Mouse (Mus musculus): ENCODE measurements at regions not wholly inside any gene's neighbourhood (a gene's known extent, or its start where the extent isn't known, plus 50 kb on each side); places are given as distances from the start of the nearest gene placed in this dataset.

DNA sequence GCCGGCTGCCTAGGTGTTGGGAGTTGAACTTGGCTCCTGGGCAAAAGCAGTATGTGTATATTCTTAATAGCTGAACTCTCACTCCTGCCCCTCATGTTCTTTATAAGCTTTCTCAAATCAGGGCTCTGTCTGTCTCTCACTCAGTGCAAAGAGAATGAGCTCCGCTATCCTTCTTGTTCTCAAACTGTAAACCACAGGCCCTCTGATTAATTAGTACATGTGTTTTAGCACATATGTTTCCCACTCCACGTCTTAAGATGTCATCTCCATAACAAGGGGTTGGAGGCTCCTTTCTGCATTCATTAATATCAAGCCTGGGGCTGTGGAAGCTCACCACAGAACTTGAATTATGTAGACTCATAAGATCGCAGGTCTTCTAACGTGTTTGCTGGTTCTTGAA, 104.7 kb downstream of the Nsun3 start:
- no peak for DNase-seq

GRCm38 (mm10) chr16:62676815-62677214, 109.8 kb downstream of the Nsun3 start:
- DNase-seq: no peak

DNA sequence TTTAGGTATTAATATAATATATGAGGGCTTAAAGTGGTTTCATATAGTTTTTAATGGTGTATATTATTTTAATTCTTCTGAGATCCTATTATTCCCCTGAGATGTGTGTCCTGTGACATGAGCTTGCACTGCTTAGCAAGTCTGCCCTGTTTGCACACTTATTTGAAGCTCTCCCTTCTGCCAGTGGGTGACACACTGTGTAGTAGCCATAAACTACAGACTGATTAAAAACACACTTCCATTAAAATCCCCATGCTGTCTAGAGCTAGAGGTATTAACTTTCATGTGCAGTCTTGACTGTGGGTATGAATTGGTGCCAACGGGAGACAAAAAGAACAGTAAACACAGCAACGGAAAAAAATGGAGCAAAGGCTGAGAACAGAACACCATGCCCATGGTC, 129.2 kb downstream of the Nsun3 start:
- DNase-seq: no peak

GRCm38 (mm10) chr16:62654436-62654835, 132.2 kb downstream of the Nsun3 start:
- no peak for DNase-seq

- no peak for DNase-seq
Observed at GRCm38 (mm10) chr16:62653817-62654216, 132.8 kb downstream of the Nsun3 start.

- no peak for DNase-seq
Observed at GRCm38 (mm10) chr16:62652769-62653465, 133.7 kb downstream of the Nsun3 start.

GRCm38 (mm10) chr16:62650856-62651255, 135.8 kb downstream of the Nsun3 start:
- no peak for DNase-seq

GRCm38 (mm10) chr16:62648326-62648725, 138.3 kb downstream of the Nsun3 start:
- no peak for DNase-seq

- no peak for DNase-seq
Observed at GRCm38 (mm10) chr16:62646113-62646512, 140.5 kb downstream of the Nsun3 start.

GRCm38 (mm10) chr16:62642859-62643403, 143.7 kb downstream of the Nsun3 start:
- no peak for DNase-seq

GRCm38 (mm10) chr16:62623938-62624337, 162.7 kb downstream of the Nsun3 start:
- DNase-seq: no peak

- no peak for DNase-seq
Observed at GRCm38 (mm10) chr16:62610873-62611272, 175.7 kb downstream of the Nsun3 start.

DNA sequence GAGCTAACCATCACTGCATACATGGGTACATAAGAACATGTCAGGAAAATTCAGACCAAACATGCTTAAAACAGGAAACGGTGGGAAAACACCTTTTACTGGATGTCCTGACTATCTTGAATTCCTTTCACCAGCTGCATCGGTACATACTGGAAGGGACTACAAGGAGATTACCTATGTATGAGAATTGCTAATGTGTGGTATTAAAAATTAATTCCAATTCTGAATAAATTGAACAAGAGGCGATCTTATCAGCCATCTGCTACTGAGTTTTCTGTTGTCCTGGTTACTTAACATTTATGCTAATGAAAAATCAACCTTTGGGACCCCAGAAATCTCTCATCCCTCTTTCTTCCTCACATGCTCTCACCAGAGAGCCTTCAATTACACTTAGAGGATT, 178.0 kb downstream of the Nsun3 start:
- no peak for DNase-seq

- DNase-seq: no peak
Observed at GRCm38 (mm10) chr16:62605920-62606319, 180.7 kb downstream of the Nsun3 start.

DNA sequence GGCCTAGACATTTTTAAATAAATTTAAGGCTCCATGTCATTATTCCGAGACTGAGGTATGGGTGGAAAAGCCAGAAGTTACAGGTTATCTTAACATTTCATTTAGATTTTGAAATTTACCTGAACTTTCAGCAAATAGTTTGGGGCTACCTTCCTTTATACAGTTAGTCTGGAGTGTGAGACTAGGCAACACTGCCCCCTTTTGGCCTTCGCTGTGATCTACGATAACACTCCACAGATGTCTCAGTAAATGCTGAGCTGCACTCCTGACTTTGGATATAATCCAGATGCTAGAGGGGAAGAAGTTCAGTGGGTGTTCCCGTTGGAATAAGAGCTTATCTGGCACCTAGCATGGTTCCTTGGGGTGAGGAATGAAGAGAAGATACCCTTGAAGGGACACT, 224.6 kb downstream of the Nsun3 start:
- DNase-seq: peak in 1 of 2 experiments; percentile 4

DNA sequence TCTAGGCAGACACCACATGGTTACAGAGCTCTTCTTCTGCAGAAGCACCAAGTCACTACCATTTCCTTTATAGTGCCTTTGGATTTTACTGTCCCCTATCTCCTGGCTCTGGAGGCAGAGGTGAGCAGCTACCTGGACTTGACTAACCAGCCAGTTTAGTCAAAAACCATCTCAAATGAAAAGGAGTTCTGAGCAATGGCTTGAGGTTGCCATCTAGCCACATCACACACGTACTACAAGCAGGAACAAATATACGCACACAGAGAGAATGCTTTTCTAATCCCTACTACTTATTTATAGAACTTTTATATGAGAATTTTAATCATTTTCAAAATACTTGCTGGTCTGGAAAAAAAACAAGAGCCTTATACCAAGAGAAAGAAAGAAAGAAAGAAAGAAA, 243.5 kb downstream of the Nsun3 start:
- no peak for DNase-seq

GRCm38 (mm10) chr16:62537730-62538479, 248.7 kb downstream of the Nsun3 start:
- no peak for DNase-seq

DNA sequence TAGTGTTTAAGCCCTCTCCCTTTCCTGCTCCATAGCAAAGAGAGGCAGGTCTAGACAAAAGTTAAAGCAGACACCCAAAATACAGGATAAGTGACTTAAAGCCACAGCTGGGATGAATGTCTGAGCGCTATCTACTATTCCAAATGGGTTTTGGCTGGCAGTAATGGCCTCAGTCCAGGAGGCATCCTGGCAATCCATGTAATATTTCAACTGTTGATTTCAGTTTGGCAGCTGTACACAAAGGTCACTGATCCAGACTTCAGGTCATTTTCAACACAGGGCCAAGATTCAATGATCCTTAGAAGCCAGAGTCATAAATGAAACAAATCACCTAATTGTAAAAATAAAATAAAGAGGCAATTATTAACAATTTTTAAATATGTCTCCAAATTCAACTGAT, 277.3 kb downstream of the Nsun3 start:
- no peak for DNase-seq

DNA sequence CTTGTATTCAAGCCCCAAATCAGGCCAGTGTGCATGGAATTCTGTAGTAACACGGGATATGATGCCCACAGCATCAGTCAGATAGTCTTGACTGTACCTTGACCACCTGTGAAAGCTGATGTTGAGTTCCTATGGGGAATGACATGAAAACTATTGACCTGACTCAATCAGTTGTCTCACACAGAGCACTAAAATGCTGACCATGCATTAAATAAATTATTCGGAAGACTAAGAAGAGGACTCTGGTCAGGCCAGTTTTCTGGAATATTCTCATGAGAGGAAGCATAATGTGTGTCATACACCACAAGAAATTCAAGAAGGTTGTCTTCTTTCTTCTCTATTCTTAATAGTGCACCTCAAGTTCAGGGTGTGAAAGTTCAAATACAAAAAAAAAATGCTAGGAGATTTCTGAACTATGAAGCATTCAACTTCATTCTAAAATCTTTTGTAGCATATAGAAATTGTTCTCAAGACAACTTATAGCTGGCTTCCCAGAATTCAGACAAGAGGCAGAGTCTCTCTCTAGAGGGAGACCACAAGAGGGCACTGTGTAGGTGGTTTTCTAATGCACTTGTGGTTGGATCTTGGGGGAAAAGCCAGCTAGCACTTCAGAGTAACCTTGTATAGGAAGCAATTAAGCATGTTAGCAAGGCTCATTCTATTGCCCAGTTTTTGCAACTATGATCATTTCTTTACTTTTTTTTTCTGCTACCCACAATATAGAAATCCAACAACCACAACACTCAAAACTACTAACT, 279.7 kb downstream of the Nsun3 start:
- DNase-seq: peak in 1 of 2 experiments; percentile 6

DNA sequence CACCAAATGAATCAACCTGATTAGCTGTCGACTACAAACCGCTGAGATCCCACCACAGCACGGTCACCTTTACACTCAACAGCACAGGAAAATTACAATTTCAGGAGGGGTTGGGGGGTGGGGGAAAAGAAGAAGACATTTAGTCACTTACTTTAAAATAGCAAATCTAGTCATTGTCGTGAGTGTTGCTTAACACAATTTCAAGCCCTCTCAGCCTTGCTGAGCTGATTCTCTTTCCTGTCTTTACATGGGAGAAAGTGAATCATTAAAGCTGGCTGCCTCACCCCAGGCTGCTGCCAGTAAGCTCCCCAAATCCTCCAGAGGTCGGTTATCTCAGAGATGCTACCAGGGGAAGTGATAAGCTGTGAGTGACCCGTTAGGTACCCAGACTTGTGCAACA, 285.7 kb downstream of the Nsun3 start:
- no peak for DNase-seq

- DNase-seq: no peak
Observed at GRCm38 (mm10) chr16:62500334-62500733, 286.3 kb downstream of the Nsun3 start.

- no peak for DNase-seq
Observed at GRCm38 (mm10) chr16:62498761-62499160, 287.9 kb downstream of the Nsun3 start.

- DNase-seq: no peak
Observed at GRCm38 (mm10) chr16:62496697-62497096, 289.9 kb downstream of the Nsun3 start.

All from lung, adult 18-20 months (tissue).